Mouse (Mus musculus) CH12.LX (cell line): ENCODE data around the gene Vdr. TPM values are rescaled to one million over a fixed set of nuclear protein-coding genes. Genes with fewer than 3 reads are reported as not detected.

Experiments
- DNase-seq: peaks from one replicate; pipeline ENCODE4 v3.0.0-alpha.2; 2013; ENCODE audit errors: extremely low read depth
- H3K27ac ChIP-seq: 2 replicates; pipeline ENCODE4 v1.5.1; 2012; ENCODE audit warnings: low read depth, mild to moderate bottlenecking, control low read depth, moderate library complexity; ENCODE audit not compliant: insufficient read depth
- H3K27me3 ChIP-seq: replicated peaks from 2 replicates; pipeline ENCODE3; 2012; ENCODE audit warnings: inconsistent platforms
- H3K36me3 ChIP-seq, 2 experiments: replicated peaks in 1 of 2; 2 replicates each; pipeline versions ENCODE3 to v1.6.1; 2012; ENCODE audit warnings: inconsistent platforms in 1 of 2, low read length in 1 of 2, mild to moderate bottlenecking in 1 of 2, mixed read lengths in 1 of 2, moderate library complexity in 1 of 2; ENCODE audit not compliant: control insufficient read depth in 1 of 2, insufficient read depth in 1 of 2
- H3K4me1 ChIP-seq, 2 experiments: 2 replicates each; pipeline ENCODE4 v1.6.1; 2012; ENCODE audit warnings: inconsistent platforms in 1 of 2, moderate library complexity in 1 of 2; ENCODE audit not compliant: insufficient read depth in 2 of 2, control insufficient read depth in 1 of 2
- H3K4me2 ChIP-seq: 2 replicates; pipeline ENCODE4 v1.6.1; 2012; ENCODE audit warnings: low read depth, mild to moderate bottlenecking, control low read depth; ENCODE audit not compliant: poor library complexity, insufficient read depth, severe bottlenecking
- H3K4me3 ChIP-seq, 3 experiments: fragments of 150-350 bp in 1 of 3; sonication (generic) in 1 of 3; replicated peaks in 1 of 3; 2 replicates each; pipeline versions ENCODE3 to v1.5.1; 2011 to 2012; ENCODE audit warnings: low read depth in 2 of 3, low read length in 2 of 3, mild to moderate bottlenecking in 2 of 3, moderate library complexity in 2 of 3, control low read depth in 1 of 3, improper control_type of control experiment in 1 of 3, inconsistent platforms in 1 of 3, mixed read lengths in 1 of 3; ENCODE audit not compliant: poor library complexity in 1 of 3
- H3K79me2 ChIP-seq: replicated peaks from 2 replicates; pipeline ENCODE4 v1.6.1; 2012; ENCODE audit warnings: mild to moderate bottlenecking, moderate library complexity; ENCODE audit not compliant: control insufficient read depth, poor library complexity, insufficient read depth, severe bottlenecking; ENCODE audit errors: extremely low read depth
- H3K9ac ChIP-seq: 2 replicates; pipeline ENCODE4 v1.6.1; 2012; ENCODE audit warnings: low read depth, mild to moderate bottlenecking, control low read depth, moderate library complexity; ENCODE audit not compliant: insufficient read depth
- H3K9me3 ChIP-seq: replicated peaks from 2 replicates; pipeline ENCODE3; 2012; ENCODE audit warnings: low read length, inconsistent platforms, mixed read lengths
- BHLHE40 ChIP-seq: IDR thresholded peaks from 2 replicates; pipeline ENCODE4 v1.6.1; 2011; ENCODE audit warnings: mild to moderate bottlenecking, low read depth, low read length, improper control_type of control experiment
- CHD1 ChIP-seq: IDR thresholded peaks from 2 replicates; pipeline ENCODE4 v1.6.1; 2012; ENCODE audit warnings: low read depth, low read length, improper control_type of control experiment, inconsistent platforms
- CHD2 ChIP-seq: IDR thresholded peaks from 2 replicates; pipeline ENCODE4 v1.6.1; 2011; ENCODE audit warnings: low read length, improper control_type of control experiment
- E2F4 ChIP-seq: IDR thresholded peaks from 2 replicates; pipeline ENCODE4 v1.6.1; 2011; ENCODE audit warnings: low read depth, low read length, improper control_type of control experiment; ENCODE audit not compliant: insufficient replicate concordance
- ETS1 ChIP-seq: conservative IDR thresholded peaks from 2 replicates; pipeline ENCODE4 v1.6.1; 2012; ENCODE audit warnings: low read depth, mild to moderate bottlenecking, inconsistent platforms, low read length, improper control_type of control experiment, moderate library complexity
- GABPA ChIP-seq: IDR thresholded peaks from 2 replicates; pipeline ENCODE4 v1.6.1; 2012; ENCODE audit warnings: low read depth, low read length, improper control_type of control experiment, inconsistent platforms; ENCODE audit not compliant: insufficient replicate concordance
- HCFC1 ChIP-seq: IDR thresholded peaks from 2 replicates; pipeline ENCODE4 v1.6.1; 2012; ENCODE audit warnings: low read depth, mild to moderate bottlenecking, inconsistent platforms, low read length, improper control_type of control experiment
- JUN ChIP-seq: IDR thresholded peaks from 2 replicates; pipeline ENCODE4 v1.6.1; 2011; ENCODE audit warnings: low read depth, mild to moderate bottlenecking, low read length, improper control_type of control experiment, moderate library complexity; ENCODE audit not compliant: insufficient read depth
- KAT2A ChIP-seq: IDR thresholded peaks from 2 replicates; pipeline ENCODE4 v1.6.1; 2012; ENCODE audit warnings: low read length, improper control_type of control experiment, inconsistent platforms; ENCODE audit not compliant: insufficient replicate concordance
- MAFK ChIP-seq: IDR thresholded peaks from 2 replicates; pipeline ENCODE4 v1.6.1; 2011; ENCODE audit warnings: low read length, improper control_type of control experiment; ENCODE audit not compliant: insufficient replicate concordance
- MAX ChIP-seq: IDR thresholded peaks from 2 replicates; pipeline ENCODE4 v1.6.1; 2011; ENCODE audit warnings: low read length, improper control_type of control experiment
- MAZ ChIP-seq: IDR thresholded peaks from 2 replicates; pipeline ENCODE4 v1.6.1; 2012; ENCODE audit warnings: low read depth, mild to moderate bottlenecking, inconsistent platforms, low read length, improper control_type of control experiment, moderate library complexity
- MEF2A ChIP-seq: IDR thresholded peaks from 2 replicates; pipeline ENCODE4 v1.6.1; 2014; ENCODE audit warnings: low read depth, mild to moderate bottlenecking, inconsistent platforms, low read length, improper control_type of control experiment, borderline replicate concordance
- MXI1 ChIP-seq: IDR thresholded peaks from 2 replicates; pipeline ENCODE4 v1.6.1; 2011; ENCODE audit warnings: mild to moderate bottlenecking, low read depth, low read length, improper control_type of control experiment
- MYC ChIP-seq: IDR thresholded peaks from 2 replicates; pipeline ENCODE4 v1.6.1; 2011; ENCODE audit warnings: low read depth, mild to moderate bottlenecking, improper control_type of control experiment, low read length
- NELFE ChIP-seq: IDR thresholded peaks from 2 replicates; pipeline ENCODE4 v1.6.1; 2011; ENCODE audit warnings: low read depth, low read length, improper control_type of control experiment
- NRF1 ChIP-seq: IDR thresholded peaks from 2 replicates; pipeline ENCODE4 v1.6.1; 2014; ENCODE audit warnings: low read depth, mild to moderate bottlenecking, inconsistent platforms, low read length, improper control_type of control experiment, moderate library complexity
- POLR2A ChIP-seq: IDR thresholded peaks from 2 replicates; pipeline ENCODE4 v1.6.1; 2011; ENCODE audit warnings: low read depth, mild to moderate bottlenecking, improper control_type of control experiment, low read length
- RAD21 ChIP-seq: IDR thresholded peaks from 2 replicates; pipeline ENCODE4 v1.6.1; 2011; ENCODE audit warnings: low read depth, mild to moderate bottlenecking, low read length, improper control_type of control experiment, moderate library complexity
- RCOR1 ChIP-seq: conservative IDR thresholded peaks from 2 replicates; pipeline ENCODE4 v1.6.1; 2012; ENCODE audit warnings: low read depth, mild to moderate bottlenecking, inconsistent platforms, low read length, improper control_type of control experiment
- SMC3 ChIP-seq: IDR thresholded peaks from 2 replicates; pipeline ENCODE4 v1.6.1; 2011; ENCODE audit warnings: low read depth, low read length, improper control_type of control experiment
- TBP ChIP-seq: conservative IDR thresholded peaks from 2 replicates; pipeline ENCODE4 v1.6.1; 2011; ENCODE audit warnings: low read depth, low read length, improper control_type of control experiment
- TCF12 ChIP-seq: IDR thresholded peaks from 2 replicates; pipeline ENCODE4 v1.6.1; 2014; ENCODE audit warnings: low read depth, mild to moderate bottlenecking, inconsistent platforms, low read length, improper control_type of control experiment
- UBTF ChIP-seq: IDR thresholded peaks from 2 replicates; pipeline ENCODE4 v1.6.1; 2012; ENCODE audit warnings: low read depth, mild to moderate bottlenecking, inconsistent platforms, low read length, improper control_type of control experiment, moderate library complexity
- USF2 ChIP-seq: conservative IDR thresholded peaks from 2 replicates; pipeline ENCODE4 v1.6.1; 2011; ENCODE audit warnings: low read depth, low read length, improper control_type of control experiment
- ZKSCAN1 ChIP-seq: IDR thresholded peaks from 2 replicates; pipeline ENCODE4 v1.6.1; 2012; ENCODE audit warnings: low read depth, inconsistent platforms, low read length, improper control_type of control experiment, borderline replicate concordance
- ZMIZ1 ChIP-seq: IDR thresholded peaks from 2 replicates; pipeline ENCODE4 v1.6.1; 2012; ENCODE audit warnings: low read depth, mild to moderate bottlenecking, inconsistent platforms, low read length, improper control_type of control experiment
- ZNF384 ChIP-seq: IDR thresholded peaks from 2 replicates; pipeline ENCODE4 v1.6.1; 2012; ENCODE audit warnings: low read depth, low read length, improper control_type of control experiment, inconsistent platforms
- dilution Hi-C: fragments of 300-500 bp; cut with MboI; formaldehyde crosslinking; loops from 2 replicates; pipeline ENCODE4 v1.14.3; 2020; ENCODE audit warnings: low sequenced_read_pairs; ENCODE audit not compliant: extremely low pct_unique_long_range_greater_than_20kb, extremely low pct_ligation_motif_present
- in situ Hi-C: fragments of 300-500 bp; cut with MboI; formaldehyde crosslinking; loops from 3 replicates; pipeline ENCODE4 v1.14.3; 2019; ENCODE audit warnings: low sequenced_read_pairs, low pct_ligation_motif_present, low pct_unique_long_range_greater_than_20kb, mixed read lengths
- polyA plus RNA-seq: library from polyadenylated mRNA; unstranded; fragments of >175 nt; gene quantifications from 2 replicates; pipeline ENCODE4 v1.2.1, GENCODE M21; 2012; ENCODE audit warnings: low read depth; ENCODE audit not compliant: insufficient read length
- total RNA-seq, 2 experiments: library from RNA; depleted of rRNA; stranded (reverse); fragments of 300-350 nt in 1 of 2; fragments of >200 nt in 1 of 2; gene quantifications; 2 replicates each; pipeline ENCODE4 v1.2.3; 2012 to 2014

Gene Vdr
- total and polyA plus RNA-seq, 3 experiments: 0.52 to 1.7 (median 0.68) TPM

- H3K4me3 ChIP-seq: no peak overlapping the region
- H3K9me3 ChIP-seq: no peaks in the 10 kb centered on the region
- H3K36me3 ChIP-seq: no peaks in the 10 kb centered on the region
- H3K79me2 ChIP-seq: no peaks in the 10 kb centered on the region
- no peak for DNase-seq
- no peak overlapping the region for H3K9ac ChIP-seq
- no peak overlapping the region for H3K27ac ChIP-seq
- dilution Hi-C loops: no loop called here
- H3K4me1 ChIP-seq: peaks cover 2 to 30% of the 10 kb centered on the region in 2 experiments; a peak in 3 of 4 replicates
- H3K27me3 ChIP-seq: peaks cover 17% of the 10 kb centered on the region
- in situ Hi-C loops: no loop called here
- no peak overlapping the region for H3K4me2 ChIP-seq
- TF ChIP-seq SMC3: no peak
- TF ChIP-seq BHLHE40: no peak
- no peak for TF ChIP-seq KAT2A
- TF ChIP-seq MAFK: no peak
- TF ChIP-seq NELFE: no peak
- no peak for TF ChIP-seq TBP
- no peak for TF ChIP-seq MEF2A
- no peak for TF ChIP-seq POLR2A
- TF ChIP-seq TCF12: no peak
- TF ChIP-seq MXI1: no peak
- TF ChIP-seq MAX: no peak
- no peak for TF ChIP-seq ZMIZ1
- TF ChIP-seq RCOR1: no peak
- no peak for TF ChIP-seq ZNF384
- no peak for TF ChIP-seq ETS1
- TF ChIP-seq, all 38 proteins: peak for 0
Measured at GRCm38 (mm10) chr15:97900336-97900912, 10.0 kb downstream of the Vdr start.

DNA sequence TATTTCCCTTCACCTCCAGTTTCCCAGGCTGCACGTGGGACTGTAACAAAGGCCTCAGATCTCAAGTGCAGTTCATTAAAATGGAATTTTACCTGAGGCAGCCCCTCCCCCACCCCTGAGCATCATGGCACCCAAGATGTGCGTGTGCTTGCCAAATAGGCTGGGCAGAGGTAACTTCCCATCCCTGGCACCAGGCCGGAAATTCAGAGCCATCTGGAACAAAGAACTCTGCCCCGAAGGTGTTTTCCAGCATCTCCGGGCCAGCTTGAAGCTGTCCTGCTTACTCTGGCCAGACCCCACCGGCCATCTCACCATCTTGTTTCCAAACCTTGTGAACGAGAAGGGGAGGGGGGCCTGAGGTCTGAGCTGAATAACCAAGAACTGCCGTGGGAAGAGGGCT is 10.7 kb downstream of the Vdr start:
- no peak overlapping the region for H3K4me2 ChIP-seq
- H3K79me2 ChIP-seq: no peaks in the 10 kb centered on the region
- peaks cover 10% of the 10 kb centered on the region for H3K27me3 ChIP-seq
- in situ Hi-C loops (no loop called here), dilution Hi-C loops (no loop called here)
- TF ChIP-seq NRF1: no peak
- TF ChIP-seq ZKSCAN1: no peak
- no peak for TF ChIP-seq MEF2A
- no peak for TF ChIP-seq RAD21
- no peak for TF ChIP-seq UBTF
- TF ChIP-seq KAT2A: no peak
- TF ChIP-seq ZMIZ1: no peak
- no peak for TF ChIP-seq CHD2
- TF ChIP-seq MAX: no peak
- no peak for TF ChIP-seq USF2
- TF ChIP-seq HCFC1: no peak
- no peak for TF ChIP-seq JUN
- no peak for TF ChIP-seq RCOR1
- TF ChIP-seq CHD1: no peak
- TF ChIP-seq GABPA: no peak
- TF ChIP-seq SMC3: no peak
- TF ChIP-seq MYC: no peak
- no peak for TF ChIP-seq E2F4
- TF ChIP-seq MAZ: no peak
- no peak for TF ChIP-seq POLR2A
- H3K27ac ChIP-seq: no peak overlapping the region
- H3K4me1 ChIP-seq: peaks cover 2 to 32% of the 10 kb centered on the region in 2 experiments; a peak in 3 of 4 replicates
- H3K4me3 ChIP-seq: no peak overlapping the region
- no peaks in the 10 kb centered on the region for H3K36me3 ChIP-seq
- H3K9me3 ChIP-seq: no peaks in the 10 kb centered on the region
- DNase-seq: no peak
- H3K9ac ChIP-seq: no peak overlapping the region
